Mouse (Mus musculus): ENCODE data around the gene Lrp1.

DNA sequence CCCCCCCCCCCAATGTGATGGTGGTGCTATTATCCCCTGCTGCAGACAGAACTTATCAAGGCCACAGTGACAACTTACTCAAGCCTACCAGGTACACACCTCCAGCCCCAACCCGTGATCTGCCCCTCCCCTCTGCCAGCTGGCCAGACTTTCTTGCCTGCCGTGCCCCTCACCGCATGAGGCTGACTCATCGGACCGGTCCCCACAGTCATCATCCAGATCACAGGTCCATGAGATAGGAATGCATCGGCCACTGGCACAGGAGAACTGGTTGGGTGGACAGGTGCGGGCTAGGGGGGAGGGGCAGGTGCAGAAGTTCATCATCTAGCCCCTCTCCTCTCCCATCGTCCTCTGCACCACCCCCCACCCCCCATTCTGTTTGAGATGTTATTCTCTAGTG, 37.3 kb downstream of the Lrp1 start:
- TF ChIP-seq POLR2A (IDR thresholded peaks at IDR 0.05; ENCODE audit: low read depth, low read length) (no peak), MAZ (IDR thresholded peaks at IDR 0.05; ENCODE audit: low read depth, low read length) (no peak), POLR2AphosphoS2 (IDR thresholded peaks at IDR 0.05; ENCODE audit: low read depth, low read length) (no peak), JUND (conservative IDR thresholded peaks at IDR 0.05; ENCODE audit: low read depth, low read length) (no peak), UBTF (IDR thresholded peaks at IDR 0.05; ENCODE audit: low read depth, low read length) (no peak), ZC3H11A (IDR thresholded peaks at IDR 0.05; ENCODE audit: low read depth, low read length) (no peak), CTCF (conservative IDR thresholded peaks at IDR 0.05 in 1 of 2, IDR thresholded peaks at IDR 0.05 in 1 of 2; ENCODE audit: low read depth in 2 of 2, low read length in 2 of 2) (no peak), EP300 (IDR thresholded peaks at IDR 0.05; ENCODE audit: low read length) (no peak), MAFK (IDR thresholded peaks at IDR 0.05; ENCODE audit: insufficient replicate concordance, low read length) (no peak), E2F4 (IDR thresholded peaks at IDR 0.05; ENCODE audit: insufficient replicate concordance, low read depth, low read length) (no peak), ZKSCAN1 (IDR thresholded peaks at IDR 0.05; ENCODE audit: borderline replicate concordance, low read depth, low read length) (no peak), NELFE (IDR thresholded peaks at IDR 0.05; ENCODE audit: low read depth, low read length) (no peak), SMC3 (IDR thresholded peaks at IDR 0.05; ENCODE audit: low read depth, low read length) (no peak), MAX (IDR thresholded peaks at IDR 0.05; ENCODE audit: low read length) (no peak)
